Mouse (Mus musculus): ENCODE results near the gene Gm14597. TPM values are rescaled to one million over a fixed set of nuclear protein-coding genes. Genes with fewer than 3 reads are reported as not detected.
"Not testable (repeated sequence)": the region's sequence is repeated elsewhere in the genome, so short reads cannot be mapped to it uniquely, and the experiment has no call there.

The Gm14597 gene
- polyA plus RNA-seq, 1 experiment from 2014 or later: not detected

- no peak overlapping the region for H3K27ac ChIP-seq (ENCODE audit: low read length)
- 2% methylated on average over 3 of the region's 3 CpGs for WGBS
- H3K9ac ChIP-seq (replicated peaks; ENCODE audit: low read depth): no peak overlapping the region
- DNase-seq (ENCODE audit: low spot score) (peak; percentile 49), ATAC-seq (0 out of 2 replicates have a peak, but pooled peaks have one; percentile 32)
- H3K4me1 ChIP-seq (ENCODE audit: insufficient read depth, low read depth, low read length): no peaks in the 10 kb centered on the region
- H3K27me3 ChIP-seq (replicated peaks; ENCODE audit: insufficient read depth, low read length): no peaks in the 10 kb centered on the region
- H3K4me3 ChIP-seq (ENCODE audit: low read depth, low read length): no peak overlapping the region
- no peak overlapping the region for H3K4me2 ChIP-seq (replicated peaks; ENCODE audit: low read depth, low read length)
- H3K36me3 ChIP-seq (ENCODE audit: insufficient read depth, low read length): no peaks in the 10 kb centered on the region
- no peaks in the 10 kb centered on the region for H3K9me3 ChIP-seq (ENCODE audit: low read length)
- TF ChIP-seq CTCF (IDR thresholded peaks at IDR 0.05) (peak; percentile 77), EP300 (IDR thresholded peaks at IDR 0.05) (no peak)
Observed at GRCm38 (mm10) chrX:53610571-53610970, 1.8 kb upstream of the Gm14597 start.

GRCm38 (mm10) chrX:53608122-53608813 lies 511 bp downstream of the Gm14597 start:
- no peaks in the 10 kb centered on the region for H3K4me1 ChIP-seq (ENCODE audit: insufficient read depth, low read depth, low read length)
- peak; percentile 6 for DNase-seq (ENCODE audit: low spot score)
- 0 out of 2 replicates have a peak overlapping the region, but pooled peaks have one; percentile 20 for H3K27ac ChIP-seq (ENCODE audit: low read length)
- H3K4me2 ChIP-seq (replicated peaks; ENCODE audit: low read depth, low read length): peak overlapping the region; percentile 53
- H3K4me3 ChIP-seq (ENCODE audit: low read depth, low read length): peak overlapping the region; percentile 39
- H3K9me3 ChIP-seq (ENCODE audit: low read length): no peaks in the 10 kb centered on the region
- H3K27me3 ChIP-seq (replicated peaks; ENCODE audit: insufficient read depth, low read length): no peaks in the 10 kb centered on the region
- TF ChIP-seq EP300 (IDR thresholded peaks at IDR 0.05): no peak
- no peak for TF ChIP-seq CTCF (IDR thresholded peaks at IDR 0.05)
- WGBS: 28% methylated on average over 13 of the region's 18 CpGs
- ATAC-seq: peak; percentile 46; the same call in 1 of the 2 replicates
- 0 out of 2 replicates have a peak overlapping the region, but pooled peaks have one; percentile 19 for H3K9ac ChIP-seq (replicated peaks; ENCODE audit: low read depth)
- H3K36me3 ChIP-seq (ENCODE audit: insufficient read depth, low read length): no peaks in the 10 kb centered on the region

- Histone ChIP-seq H3K27me3 (replicated peaks; ENCODE audit: insufficient read depth, low read length) (no peaks in the 10 kb centered on the region), H3K27ac (ENCODE audit: low read length) (0 out of 2 replicates have a peak within 1 kb of the TSS, but pooled peaks have one; percentile 20)
- no peak for TF ChIP-seq EP300 (IDR thresholded peaks at IDR 0.05)
- peak; percentile 22; the same call in 1 of the 2 replicates for TF ChIP-seq CTCF (IDR thresholded peaks at IDR 0.05)
Observed at GRCm38 (mm10) chrX:53607242-53608121, 1.3 kb downstream of the Gm14597 start, which contains the start of gene Rtl8c. TSS of gene Rtl8c (plus strand) at chrX:53608032.

GRCm38 (mm10) chrX:53606176-53606575 lies 2.6 kb downstream of the Gm14597 start:
- not testable (repeated sequence) for H3K27me3 ChIP-seq (replicated peaks; ENCODE audit: insufficient read depth, low read length); H3K4me2 ChIP-seq (replicated peaks; ENCODE audit: low read depth, low read length); ATAC-seq; H3K4me3 ChIP-seq (ENCODE audit: low read depth, low read length); H3K9me3 ChIP-seq (ENCODE audit: low read length); DNase-seq (ENCODE audit: low spot score); H3K36me3 ChIP-seq (ENCODE audit: insufficient read depth, low read length); H3K27ac ChIP-seq (ENCODE audit: low read length); H3K9ac ChIP-seq (replicated peaks; ENCODE audit: low read depth); H3K4me1 ChIP-seq (ENCODE audit: insufficient read depth, low read depth, low read length)
- whole genome bisulfite sequencing: 24% methylated on average over 1 of the region's 1 CpGs

More at GRCm38 (mm10) chrX:53607242-53608121, 1.3 kb downstream of the Gm14597 start, which contains the start of gene Rtl8c:
- ATAC-seq (peak; percentile 84), DNase-seq (ENCODE audit: low spot score) (peak; percentile 63)
- Histone ChIP-seq H3K4me1 (ENCODE audit: insufficient read depth, low read depth, low read length) (no peaks in the 10 kb centered on the region), H3K4me2 (replicated peaks; ENCODE audit: low read depth, low read length) (peak within 1 kb of the TSS; percentile 53), H3K36me3 (ENCODE audit: insufficient read depth, low read length) (no peaks in the 10 kb centered on the region), H3K9ac (replicated peaks; ENCODE audit: low read depth) (0 out of 2 replicates have a peak within 1 kb of the TSS, but pooled peaks have one; percentile 19), H3K4me3 (ENCODE audit: low read depth, low read length) (peak within 1 kb of the TSS; percentile 39), H3K9me3 (ENCODE audit: low read length) (no peaks in the 10 kb centered on the region)
- WGBS: 27% methylated on average over 19 of the region's 20 CpGs

- not testable (repeated sequence) for H3K27ac ChIP-seq (ENCODE audit: low read length); DNase-seq (ENCODE audit: low spot score); H3K36me3 ChIP-seq (ENCODE audit: insufficient read depth, low read length); H3K4me2 ChIP-seq (replicated peaks; ENCODE audit: low read depth, low read length); H3K4me1 ChIP-seq (ENCODE audit: insufficient read depth, low read depth, low read length); H3K4me3 ChIP-seq (ENCODE audit: low read depth, low read length); H3K27me3 ChIP-seq (replicated peaks; ENCODE audit: insufficient read depth, low read length); ATAC-seq; H3K9me3 ChIP-seq (ENCODE audit: low read length); H3K9ac ChIP-seq (replicated peaks; ENCODE audit: low read depth)
- TF ChIP-seq CTCF (IDR thresholded peaks at IDR 0.05): peak; percentile 62
- WGBS: 6% methylated on average over 1 of the region's 2 CpGs
Observed at GRCm38 (mm10) chrX:53599993-53600392, 8.8 kb downstream of the Gm14597 start.

- not testable (repeated sequence) for H3K9me3 ChIP-seq (ENCODE audit: low read length); H3K27ac ChIP-seq (ENCODE audit: low read length); H3K27me3 ChIP-seq (replicated peaks; ENCODE audit: insufficient read depth, low read length); H3K4me3 ChIP-seq (ENCODE audit: low read depth, low read length); H3K4me1 ChIP-seq (ENCODE audit: insufficient read depth, low read depth, low read length); DNase-seq (ENCODE audit: low spot score); ATAC-seq; H3K36me3 ChIP-seq (ENCODE audit: insufficient read depth, low read length); H3K9ac ChIP-seq (replicated peaks; ENCODE audit: low read depth); H3K4me2 ChIP-seq (replicated peaks; ENCODE audit: low read depth, low read length)
- 58% methylated on average over 3 of the region's 4 CpGs for WGBS
Observed at GRCm38 (mm10) chrX:53583404-53583803, 25.4 kb downstream of the Gm14597 start.

- H3K4me3 ChIP-seq (ENCODE audit: low read depth, low read length); ATAC-seq; H3K4me2 ChIP-seq (replicated peaks; ENCODE audit: low read depth, low read length); H3K9ac ChIP-seq (replicated peaks; ENCODE audit: low read depth); DNase-seq (ENCODE audit: low spot score); H3K9me3 ChIP-seq (ENCODE audit: low read length); H3K27me3 ChIP-seq (replicated peaks; ENCODE audit: insufficient read depth, low read length); H3K27ac ChIP-seq (ENCODE audit: low read length); H3K4me1 ChIP-seq (ENCODE audit: insufficient read depth, low read depth, low read length); H3K36me3 ChIP-seq (ENCODE audit: insufficient read depth, low read length): not testable (repeated sequence)
- 78% methylated on average over 2 of the region's 4 CpGs for WGBS
Observed at GRCm38 (mm10) chrX:53581407-53581806, 27.4 kb downstream of the Gm14597 start.
